Mouse (Mus musculus) adrenal gland, adult (tissue): ENCODE results near the gene Hepacam.

Experiments
- DNase-seq, 2 experiments: peaks; one replicate each; pipeline ENCODE4 v3.0.0; 2022 to 2023; ENCODE audit warnings: low spot score in 1 of 2; ENCODE audit not compliant: inconsistent age in 2 of 2

Gene Hepacam

GRCm38 (mm10) chr9:37383161-37383560 is 16.0 kb downstream of the Hepacam start:
- DNase-seq: no peak

DNA sequence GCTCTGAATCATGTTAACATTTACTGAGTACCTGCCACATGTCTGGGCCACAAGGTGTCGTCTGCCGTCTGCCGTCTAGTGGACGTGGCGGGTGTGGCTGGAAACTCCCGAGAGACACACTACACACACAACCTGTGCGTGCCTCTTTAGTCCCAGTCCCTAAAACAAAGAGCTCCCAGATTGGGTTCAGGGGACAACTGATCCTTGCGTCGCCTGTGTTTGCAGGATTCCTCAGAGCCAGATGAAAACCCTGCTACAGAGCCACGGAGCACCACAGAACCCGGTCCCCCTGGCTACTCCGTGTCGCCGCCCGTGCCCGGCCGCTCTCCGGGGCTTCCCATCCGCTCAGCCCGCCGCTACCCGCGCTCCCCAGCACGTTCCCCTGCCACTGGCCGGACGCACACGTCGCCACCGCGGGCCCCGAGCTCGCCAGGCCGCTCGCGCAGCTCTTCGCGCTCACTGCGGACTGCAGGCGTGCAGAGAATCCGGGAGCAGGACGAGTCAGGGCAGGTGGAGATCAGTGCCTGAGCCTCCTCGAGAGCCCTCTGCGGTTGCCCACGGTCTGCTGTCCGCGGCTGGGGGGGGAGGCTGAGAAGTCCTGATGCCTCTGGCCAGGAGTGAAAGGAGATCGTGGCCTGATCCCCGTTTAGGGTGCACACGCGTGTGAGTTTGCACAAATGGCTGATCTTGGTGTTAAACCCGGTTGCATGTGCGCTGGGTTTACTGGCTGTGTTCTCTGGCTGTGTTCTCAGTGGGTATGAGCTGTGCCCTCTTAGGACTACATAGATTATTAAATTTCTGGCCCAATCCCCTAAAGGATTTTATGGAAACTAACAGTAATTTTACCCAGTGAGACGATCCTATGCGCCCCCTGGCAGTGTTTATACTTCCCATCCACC is 17.4 kb downstream of the Hepacam start:
- peak; percentile 55 to 79 for DNase-seq

DNA sequence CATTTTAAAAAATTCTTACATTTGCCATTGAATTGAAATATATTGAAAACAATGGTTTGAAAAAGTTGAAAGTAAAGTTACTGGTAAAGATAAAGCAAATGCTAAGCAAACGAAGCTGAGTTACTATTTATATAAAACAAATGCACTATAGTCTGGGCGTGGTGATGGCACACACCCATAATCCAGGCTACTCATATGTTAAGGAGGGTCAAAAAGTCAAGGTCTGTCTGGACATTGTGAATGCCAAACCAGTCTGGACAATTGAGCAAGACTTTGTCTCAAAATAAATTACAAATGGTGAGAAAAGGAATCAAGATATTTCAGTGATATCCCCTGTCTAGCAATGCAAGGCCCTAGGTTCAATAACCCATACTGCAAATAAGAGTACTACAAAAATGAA is 23.7 kb downstream of the Hepacam start:
- DNase-seq: no peak

GRCm38 (mm10) chr9:37392071-37392470 is 24.9 kb downstream of the Hepacam start:
- DNase-seq: no peak

- no peak for DNase-seq
Measured at GRCm38 (mm10) chr9:37393482-37394131, 26.5 kb downstream of the Hepacam start.

DNA sequence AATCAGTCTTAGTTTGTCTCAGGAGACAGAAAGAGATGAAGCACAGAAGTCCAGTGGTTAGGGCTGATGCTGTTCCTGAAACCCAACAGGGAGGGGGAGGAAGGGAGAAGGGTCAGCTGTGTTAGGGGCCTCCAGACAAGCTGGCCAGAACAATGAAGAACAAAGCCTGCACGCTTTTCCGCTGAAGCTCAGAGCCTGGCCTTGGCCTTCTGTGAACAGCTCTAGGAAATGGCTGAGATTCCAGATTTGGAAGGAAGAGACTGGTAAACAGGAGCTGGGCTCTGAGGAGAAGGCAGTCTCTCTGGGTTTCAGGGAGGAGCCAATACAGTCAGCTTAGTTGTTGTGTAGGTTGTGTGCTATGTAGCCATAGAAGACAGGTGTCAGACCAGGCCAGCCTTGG is 33.4 kb downstream of the Hepacam start:
- DNase-seq: peak; percentile 61 to 80

DNA sequence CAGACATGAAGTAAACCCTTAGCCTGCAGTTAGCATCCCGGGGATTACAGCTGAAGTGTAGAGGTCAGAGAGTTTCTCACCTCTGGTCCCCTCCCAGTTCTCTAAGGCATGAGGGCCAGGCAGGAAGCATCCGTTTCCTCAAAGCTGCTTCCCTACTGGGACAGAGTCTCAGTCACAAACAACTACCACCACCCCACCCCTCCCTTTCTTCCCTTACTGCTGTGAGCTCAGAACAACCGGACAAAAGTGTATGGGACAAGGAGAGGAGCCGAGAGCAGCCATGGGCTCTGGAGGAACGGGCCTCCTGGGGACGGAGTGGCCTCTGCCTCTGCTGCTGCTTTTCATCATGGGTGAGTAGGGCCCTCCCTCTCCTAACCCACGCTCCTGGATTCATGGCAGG is 34.7 kb downstream of the Hepacam start, which contains the start of gene Robo4:
Gene Robo4 (plus strand): TSS at position 96 of the 400 bp plus-strand sequence.
- peak in 1 of 2 experiments; percentile 66 for DNase-seq

GRCm38 (mm10) chr9:37402501-37402900 is 35.4 kb downstream of the Hepacam start:
- no peak for DNase-seq

- no peak for DNase-seq
Measured at GRCm38 (mm10) chr9:37403011-37403410, 35.9 kb downstream of the Hepacam start.

DNA sequence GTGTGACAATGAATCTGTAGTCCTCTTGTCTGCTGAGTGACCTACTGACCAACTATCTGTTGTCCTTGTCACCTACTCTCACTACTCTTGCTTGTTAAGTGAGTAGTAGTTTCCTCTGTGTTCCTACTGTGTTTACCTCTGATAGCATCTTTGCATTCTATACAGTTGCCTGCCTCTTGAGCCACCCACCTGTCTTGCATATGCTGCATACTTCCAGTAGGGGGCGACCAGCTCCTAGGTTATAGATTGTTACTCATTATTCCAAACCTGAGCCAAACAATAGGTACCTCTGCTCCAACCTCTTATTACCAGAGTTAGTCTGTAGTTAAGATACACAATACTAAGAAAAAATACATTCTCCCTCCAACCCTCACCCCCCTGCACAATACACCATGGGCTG is 39.2 kb downstream of the Hepacam start:
- DNase-seq: peak in 1 of 2 experiments; percentile 68

DNA sequence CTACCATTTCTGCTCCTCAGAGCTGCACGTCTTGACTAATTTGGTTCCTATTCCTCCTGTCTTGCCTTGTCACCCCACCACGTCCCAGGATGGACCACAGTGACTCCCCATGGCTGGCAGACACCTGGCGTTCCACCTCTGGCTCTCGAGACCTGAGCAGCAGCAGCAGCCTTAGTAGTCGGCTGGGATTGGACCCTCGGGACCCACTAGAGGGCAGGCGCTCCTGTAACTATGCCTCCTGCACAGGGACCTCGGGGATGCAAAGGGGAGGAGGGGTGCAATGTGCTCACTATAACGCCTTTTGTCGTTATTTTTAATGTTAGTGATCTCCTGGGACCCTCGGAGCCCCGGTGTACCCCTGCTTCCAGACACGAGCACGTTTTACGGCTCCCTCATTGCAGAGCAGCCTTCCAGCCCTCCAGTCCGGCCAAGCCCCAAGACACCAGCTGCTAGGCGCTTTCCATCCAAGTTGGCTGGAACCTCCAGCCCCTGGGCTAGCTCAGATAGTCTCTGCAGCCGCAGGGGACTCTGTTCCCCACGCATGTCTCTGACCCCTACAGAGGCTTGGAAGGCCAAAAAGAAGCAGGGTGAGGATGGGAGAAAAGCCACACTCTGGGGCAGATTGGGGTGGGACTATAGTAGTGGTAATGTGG is 40.8 kb downstream of the Hepacam start:
- no peak for DNase-seq

- peak; percentile 47 to 79 for DNase-seq
Measured at GRCm38 (mm10) chr9:37409698-37410445, 42.7 kb downstream of the Hepacam start.

GRCm38 (mm10) chr9:37412989-37413388 is 45.8 kb downstream of the Hepacam start:
- DNase-seq: no peak

DNA sequence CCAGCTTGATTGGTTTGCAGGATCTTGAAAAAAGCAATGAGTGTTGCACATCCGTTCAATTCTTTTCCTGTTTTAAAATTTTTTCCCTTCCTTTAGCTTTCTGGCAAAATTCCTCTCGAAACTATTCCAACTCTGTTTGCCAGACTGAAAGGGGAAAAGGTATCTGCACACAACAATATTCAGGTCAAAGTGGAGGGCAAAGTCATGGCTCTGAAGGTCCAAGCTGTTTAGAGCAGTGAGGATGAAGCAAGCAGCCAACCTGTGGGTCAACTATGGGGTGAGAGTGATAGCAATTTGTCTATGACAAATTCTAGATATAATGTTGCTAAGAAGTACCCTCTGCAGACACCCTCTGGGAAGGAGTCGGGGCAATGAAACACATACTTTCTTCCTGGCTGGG is 47.5 kb downstream of the Hepacam start:
- DNase-seq: no peak

DNA sequence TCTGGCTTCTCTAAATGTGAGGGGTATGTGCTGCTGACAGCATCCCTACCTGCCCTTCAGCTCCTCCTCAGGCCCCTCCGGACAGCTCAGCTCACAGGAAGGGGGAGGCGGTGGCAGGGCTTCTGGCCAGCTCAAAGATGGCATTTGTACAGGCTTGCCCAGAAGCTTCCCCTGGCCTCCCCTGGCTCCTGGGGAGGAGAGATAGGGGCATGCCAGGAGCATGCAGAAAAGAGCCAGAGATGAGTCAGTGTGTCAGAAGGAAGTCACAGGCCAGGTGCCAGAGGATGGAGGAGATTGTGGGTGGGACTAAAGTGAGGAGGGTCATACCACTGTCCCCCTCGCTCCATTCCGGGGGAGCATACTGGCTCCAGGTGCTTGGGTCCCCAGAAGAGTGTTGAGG is 51.6 kb downstream of the Hepacam start:
- peak in 1 of 2 experiments; percentile 45 for DNase-seq

- DNase-seq: peak; percentile 88 to 95
Measured at GRCm38 (mm10) chr9:37420676-37421075, 53.5 kb downstream of the Hepacam start.

GRCm38 (mm10) chr9:37421239-37421638 is 54.1 kb downstream of the Hepacam start:
- peak; percentile 55 to 73 for DNase-seq

DNA sequence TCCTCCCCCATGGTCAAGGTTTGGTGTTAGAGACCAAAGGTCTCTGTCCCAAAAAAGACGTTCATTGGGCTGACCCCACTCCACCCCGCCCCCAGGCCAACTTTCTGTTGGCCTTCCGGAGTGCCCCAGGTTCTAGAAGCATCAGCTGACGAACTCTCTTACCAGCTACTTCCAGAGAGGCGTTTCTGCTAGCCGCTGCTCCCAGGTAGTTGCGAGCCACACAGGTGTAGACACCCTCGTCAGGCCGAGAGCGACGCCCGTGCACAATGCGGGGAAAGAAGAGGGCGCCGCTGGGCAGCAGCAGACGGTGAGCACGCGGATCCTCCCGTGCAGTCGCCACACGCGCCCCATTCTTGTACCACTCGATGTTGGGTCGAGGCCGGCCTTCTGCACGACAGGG is 62.2 kb downstream of the Hepacam start:
- no peak for DNase-seq

DNA sequence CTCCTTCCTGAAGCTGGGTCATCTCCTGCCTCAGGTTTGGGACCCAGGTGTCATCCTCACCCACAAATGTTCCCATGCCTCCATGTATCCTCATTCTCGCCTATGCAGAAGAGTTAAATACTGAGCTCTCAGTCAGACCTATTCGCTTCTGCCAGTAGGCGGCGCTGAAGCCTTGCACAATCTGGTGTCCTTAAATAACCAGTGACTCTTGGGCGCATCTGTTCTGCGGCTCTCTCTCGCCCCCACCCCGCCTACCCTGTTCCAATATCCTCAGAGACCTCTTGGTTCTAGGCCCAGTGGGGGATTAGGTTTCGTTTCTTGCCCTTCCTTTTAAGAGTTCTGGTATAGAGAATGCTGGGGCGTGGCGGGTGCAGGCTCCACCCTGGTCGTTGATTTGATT is 63.4 kb downstream of the Hepacam start:
- peak; percentile 80 to 94 for DNase-seq

DNA sequence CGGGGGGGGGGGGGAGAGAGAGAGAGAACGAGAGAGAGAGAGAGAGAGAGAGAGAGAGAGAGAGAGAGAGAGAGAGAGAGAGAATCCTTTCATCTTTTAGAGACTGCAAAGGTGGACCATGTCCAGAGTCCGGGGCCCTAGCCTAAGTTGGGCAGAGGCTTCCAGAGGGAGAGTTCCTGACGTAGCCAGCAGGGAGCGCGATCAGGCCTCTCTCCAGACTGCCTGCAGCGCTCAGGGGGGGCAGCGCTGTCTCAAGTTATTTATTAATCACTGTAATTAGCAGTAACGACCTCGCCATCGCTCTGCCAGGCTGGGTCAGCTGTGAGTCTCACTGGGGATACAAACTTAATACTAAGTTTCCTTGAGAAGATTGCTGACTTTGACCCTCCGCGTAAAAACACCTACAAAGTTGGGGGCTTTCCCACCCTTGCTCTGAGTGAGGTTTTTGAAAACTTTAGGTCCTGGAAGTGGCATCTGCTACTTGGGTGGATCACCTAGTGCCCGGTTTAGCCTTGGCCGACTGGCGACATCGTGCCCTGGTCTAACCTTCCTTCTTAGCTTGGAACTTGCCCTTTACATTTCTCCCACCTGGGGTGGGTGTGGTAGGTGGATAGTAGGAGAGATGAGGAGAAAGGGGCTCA is 65.0 kb downstream of the Hepacam start:
- peak; percentile 55 to 79 for DNase-seq
